Mouse (Mus musculus) cerebellum, postnatal 25 days (tissue): ENCODE measurements around the gene Tarbp1.
A peak's percentile ranks its signal among the peaks of the same experiment; 100 is the strongest.
"Not testable (repeated sequence)": the region's sequence is repeated elsewhere in the genome, so short reads cannot be mapped to it uniquely, and the experiment has no call there.

ENCODE experiments used
- DNase-seq, 2 experiments: peaks; one replicate each; pipeline ENCODE4 v3.0.0; 2021; ENCODE audit warnings: mixed read lengths in 2 of 2

The Tarbp1 gene

DNA sequence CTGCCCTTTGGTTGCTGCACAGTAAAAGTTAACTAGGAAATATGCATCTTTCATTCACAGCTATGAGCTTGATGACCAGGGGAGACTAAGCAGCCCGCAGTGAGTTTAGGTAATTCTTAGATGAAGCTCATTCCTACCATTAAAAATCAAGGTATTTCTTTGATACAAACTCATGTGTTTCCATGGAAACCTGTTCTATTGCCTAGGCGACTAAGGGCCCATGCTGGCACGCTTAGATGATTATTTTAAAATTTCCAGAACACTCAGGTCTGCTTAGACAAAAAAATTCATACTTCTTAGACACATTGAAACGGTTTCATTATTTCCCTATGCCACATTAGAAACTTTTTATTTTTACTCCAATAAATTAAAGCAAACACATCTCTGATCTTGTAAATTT is 69.8 kb downstream of the Tarbp1 start:
- DNase-seq = no peak

DNA sequence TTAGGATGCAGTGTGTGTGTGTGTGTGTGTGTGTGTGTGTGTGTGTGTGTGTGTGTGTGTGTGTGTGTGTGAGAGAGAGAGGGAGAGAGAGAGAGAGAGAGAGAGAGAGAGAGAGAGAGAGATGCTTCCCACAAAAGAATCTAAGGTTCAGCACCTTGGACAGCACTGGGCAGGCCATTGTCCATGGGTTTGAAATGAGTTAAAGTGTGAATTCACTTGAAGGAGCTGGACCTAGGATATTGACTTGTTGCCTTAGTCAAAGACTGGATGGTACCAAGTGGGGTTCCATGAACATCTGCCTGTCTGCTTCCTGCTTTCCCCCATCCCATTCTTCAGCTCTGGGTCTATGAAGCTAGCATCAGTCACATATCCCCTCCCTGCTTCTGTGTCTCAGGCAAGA is 70.3 kb downstream of the Tarbp1 start:
- DNase-seq = not testable (repeated sequence)

DNA sequence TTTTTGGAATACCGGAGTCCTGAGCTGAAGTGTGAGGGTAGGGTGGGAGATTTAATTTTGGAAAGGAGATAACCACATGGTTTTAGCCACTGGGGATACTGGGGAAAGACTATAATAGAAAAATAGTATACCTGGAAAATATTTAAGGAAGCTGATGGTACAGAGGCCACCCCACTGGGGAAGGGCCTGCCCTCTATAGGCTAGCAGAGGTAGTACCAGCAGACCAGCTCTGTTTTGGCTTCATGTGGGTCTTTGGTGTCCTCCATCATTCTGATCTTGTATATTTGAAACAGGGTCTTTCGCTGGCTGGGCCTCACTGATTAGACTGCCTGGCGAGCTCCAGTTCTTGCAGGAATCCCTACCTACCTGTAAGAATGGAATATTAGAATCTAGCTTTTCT is 76.5 kb downstream of the Tarbp1 start:
- DNase-seq = peak; percentile 39 to 61

DNA sequence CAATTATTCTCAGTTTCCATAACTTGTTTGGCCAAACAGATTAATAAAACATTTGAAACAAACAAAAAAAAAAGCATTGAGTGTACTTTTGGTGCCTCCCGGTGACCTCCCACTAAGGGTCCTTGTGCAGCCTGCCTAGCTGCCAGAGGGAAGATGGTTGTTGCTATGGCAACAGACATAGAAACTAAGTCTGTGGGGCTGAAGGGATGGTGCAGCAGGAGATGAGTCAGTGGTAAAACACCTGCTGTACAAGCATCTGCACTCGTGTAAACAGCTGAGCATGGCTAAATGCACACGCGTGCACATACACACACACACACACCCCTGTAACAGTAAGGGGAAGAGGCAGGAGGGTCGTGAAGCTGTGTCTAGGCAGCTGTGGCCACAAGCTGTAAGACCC is 78.9 kb downstream of the Tarbp1 start:
- no peak for DNase-seq

DNA sequence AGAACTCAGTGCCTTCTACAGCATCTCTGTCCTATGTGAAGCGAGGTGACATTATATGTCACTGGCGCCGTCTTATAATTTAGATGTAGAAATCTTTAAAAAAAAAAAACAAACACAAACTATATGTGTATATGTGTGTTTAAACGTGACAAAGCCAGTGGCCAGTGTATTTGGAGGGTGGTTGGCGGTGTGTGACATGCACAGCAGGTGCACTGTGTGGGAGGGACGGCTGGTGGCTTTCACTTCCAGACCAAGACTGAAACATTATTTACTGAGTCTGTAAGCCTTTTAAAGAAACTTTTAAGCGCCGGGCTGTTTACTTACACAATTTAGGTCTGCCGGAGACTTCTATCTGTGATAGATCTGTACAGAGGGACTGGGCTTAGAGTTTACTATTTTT is 79.5 kb downstream of the Tarbp1 start:
- no peak for DNase-seq

DNA sequence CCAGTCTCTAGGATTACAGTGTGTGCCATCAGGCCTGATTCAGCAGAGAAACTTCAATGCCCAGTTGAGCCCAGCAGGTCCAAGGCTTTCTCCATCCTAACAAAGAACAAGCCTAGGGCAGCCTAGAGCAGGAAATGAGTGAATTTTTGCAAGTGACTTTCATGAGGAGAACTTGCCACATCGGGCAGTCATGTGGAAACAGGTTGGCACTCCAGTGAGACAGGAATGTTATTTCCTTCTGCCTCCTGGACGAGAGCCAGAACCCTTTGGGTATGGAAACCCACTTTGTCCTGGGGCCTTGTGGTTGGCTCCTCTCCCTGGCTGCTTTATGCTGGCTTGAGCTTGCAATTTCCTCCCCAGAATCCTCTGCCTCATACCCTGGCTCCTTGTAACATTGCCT is 83.3 kb downstream of the Tarbp1 start:
- peak; percentile 71 to 86 for DNase-seq

DNA sequence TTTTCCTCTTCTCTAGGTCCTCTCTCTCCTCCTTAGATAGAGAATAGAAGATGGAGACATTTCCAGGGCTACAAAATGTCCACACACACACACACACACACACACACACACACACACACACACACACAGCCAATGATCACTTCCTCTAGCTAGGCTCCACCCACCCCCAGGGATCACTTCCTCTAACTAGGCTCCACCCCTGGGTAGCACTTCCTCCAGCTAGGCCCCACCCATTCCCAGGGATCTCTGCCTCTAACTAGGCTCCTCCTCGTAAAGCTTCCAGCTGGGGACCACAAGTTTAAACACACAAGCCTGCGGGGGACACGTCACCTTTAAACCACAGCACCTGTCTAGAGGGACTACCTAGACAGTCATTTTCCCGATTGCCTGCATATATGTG is 87.3 kb downstream of the Tarbp1 start:
- no peak for DNase-seq

DNA sequence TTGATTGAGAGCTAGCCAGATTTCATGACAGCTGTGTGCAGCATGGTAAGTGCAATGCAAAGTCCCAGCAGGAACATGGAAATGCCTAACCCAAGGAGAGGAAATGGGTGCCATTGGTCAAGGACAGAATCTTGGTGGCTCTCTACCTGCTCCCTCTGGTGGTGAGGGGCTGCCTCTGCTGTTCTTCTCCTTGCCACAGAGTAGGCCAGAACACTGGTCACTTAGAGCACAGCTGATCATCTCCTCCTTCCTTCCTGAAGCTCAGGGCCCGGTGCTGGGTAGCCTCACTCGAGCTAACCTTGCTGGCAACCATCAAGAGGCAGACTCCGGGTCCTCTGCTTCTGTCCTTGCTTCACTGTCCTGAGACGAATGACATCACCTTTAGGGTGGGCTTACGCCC is 92.1 kb downstream of the Tarbp1 start:
- peak; percentile 67 to 72 for DNase-seq

DNA sequence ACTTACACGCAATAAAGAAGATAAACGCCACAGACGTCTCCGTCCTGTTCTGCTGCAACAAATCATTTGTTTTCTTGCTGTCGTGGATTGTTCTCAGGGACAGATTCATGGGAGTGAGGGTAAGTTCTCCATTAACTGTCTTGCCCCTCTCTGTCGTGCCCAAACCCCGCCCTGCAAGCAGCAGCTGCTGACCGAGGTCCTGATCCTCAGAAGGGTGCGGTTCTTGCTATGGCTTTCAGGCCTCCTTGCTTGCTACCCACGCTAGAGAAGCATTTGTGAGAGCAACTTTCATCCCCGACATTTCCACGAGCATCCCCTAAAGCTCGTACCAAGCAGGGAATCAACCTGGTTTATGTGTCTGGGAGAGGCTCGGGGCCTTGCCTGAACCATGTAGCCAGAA is 92.6 kb downstream of the Tarbp1 start:
- DNase-seq = no peak

DNA sequence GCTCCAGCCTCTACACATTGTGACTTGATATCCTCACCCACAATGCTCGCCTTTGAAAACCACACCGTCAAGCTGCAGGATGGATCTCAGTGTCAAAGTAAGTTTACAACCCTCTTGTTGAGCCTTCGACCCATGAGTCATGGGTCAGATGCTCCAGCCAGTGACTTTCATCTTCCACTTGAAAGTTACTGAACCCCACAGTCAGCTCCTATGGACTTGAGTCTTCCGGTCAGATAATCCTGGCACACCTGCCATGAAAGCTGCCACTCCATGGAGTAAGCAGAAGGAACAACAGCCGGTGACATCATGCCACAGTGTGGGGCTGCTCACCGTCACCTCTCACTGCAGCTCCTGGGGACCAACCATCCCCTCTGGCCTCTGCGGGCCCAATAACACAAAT is 93.6 kb downstream of the Tarbp1 start:
- DNase-seq = no peak

DNA sequence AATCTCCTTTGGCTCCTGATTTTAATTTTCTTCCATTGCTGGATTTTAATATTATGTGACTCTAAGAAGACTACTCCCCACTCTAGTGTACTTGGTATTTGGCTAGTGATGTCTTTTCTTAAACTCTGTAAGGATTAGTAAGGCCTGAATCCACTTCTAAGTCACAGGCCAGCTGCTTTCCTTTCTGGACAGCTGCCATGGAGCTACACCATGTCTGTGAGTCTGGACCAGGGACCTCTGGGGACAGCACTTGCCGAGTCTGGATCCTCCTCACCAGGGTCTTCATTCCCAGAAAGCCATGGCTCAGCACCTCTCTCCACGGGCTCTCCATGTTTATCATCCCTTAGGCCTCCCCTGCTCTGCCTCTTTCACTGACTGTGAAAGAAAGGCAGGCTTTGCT is 94.7 kb downstream of the Tarbp1 start:
- no peak for DNase-seq

DNA sequence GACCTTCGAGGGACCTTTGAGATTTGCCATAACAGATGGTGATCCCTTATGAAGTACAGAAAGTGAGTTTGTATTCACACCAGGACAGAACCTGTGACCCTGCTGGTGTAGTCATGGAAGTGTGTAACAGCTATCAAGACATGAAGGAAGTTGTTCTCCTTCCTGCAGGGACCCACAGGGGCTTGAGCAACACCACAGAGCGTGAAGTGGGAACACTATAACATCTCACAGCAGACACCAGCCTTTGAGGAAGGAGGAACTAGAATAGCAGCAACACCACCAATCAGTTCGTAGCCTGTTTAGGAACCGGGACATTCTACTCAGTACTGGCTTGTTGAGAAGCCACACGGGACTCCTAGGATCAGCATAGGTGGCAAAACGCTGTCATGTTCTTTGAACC is 95.3 kb downstream of the Tarbp1 start:
- DNase-seq = no peak
